Mouse (Mus musculus): ENCODE measurements around the gene Prrt3.

Gene Prrt3

GRCm38 (mm10) chr6:113492101-113492864 lies 9.4 kb downstream of the Prrt3 start:
- peak in 1 of 2 experiments; percentile 73 for DNase-seq (ENCODE audit: low spot score in 2 of 2)

- DNase-seq (ENCODE audit: low spot score in 2 of 2), result no peak
Observed at GRCm38 (mm10) chr6:113489410-113489809, 12.3 kb downstream of the Prrt3 start.

DNA sequence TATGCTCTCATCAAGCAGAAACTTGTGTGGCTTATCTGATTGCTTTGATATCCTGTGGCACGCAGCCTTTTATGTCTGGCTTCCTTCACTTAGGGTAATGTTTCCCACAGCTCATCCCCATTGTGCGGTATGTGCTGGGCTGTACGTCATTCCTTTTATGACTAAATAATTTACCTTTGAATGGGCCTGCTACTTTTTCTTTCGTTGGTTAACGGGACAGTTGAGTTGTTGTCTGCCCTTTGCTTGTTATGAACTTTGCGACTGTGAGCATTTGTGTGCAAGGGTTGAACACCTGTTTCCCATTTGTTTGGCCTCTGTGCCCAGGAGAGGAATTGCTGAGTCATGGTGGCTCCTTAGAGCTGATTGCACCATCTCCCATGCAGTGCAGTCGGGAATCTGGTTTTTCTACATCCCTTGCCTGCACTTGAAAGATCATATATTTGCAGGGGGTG lies 14.6 kb downstream of the Prrt3 start:
- no peak for DNase-seq (ENCODE audit: low spot score in 2 of 2)

DNA sequence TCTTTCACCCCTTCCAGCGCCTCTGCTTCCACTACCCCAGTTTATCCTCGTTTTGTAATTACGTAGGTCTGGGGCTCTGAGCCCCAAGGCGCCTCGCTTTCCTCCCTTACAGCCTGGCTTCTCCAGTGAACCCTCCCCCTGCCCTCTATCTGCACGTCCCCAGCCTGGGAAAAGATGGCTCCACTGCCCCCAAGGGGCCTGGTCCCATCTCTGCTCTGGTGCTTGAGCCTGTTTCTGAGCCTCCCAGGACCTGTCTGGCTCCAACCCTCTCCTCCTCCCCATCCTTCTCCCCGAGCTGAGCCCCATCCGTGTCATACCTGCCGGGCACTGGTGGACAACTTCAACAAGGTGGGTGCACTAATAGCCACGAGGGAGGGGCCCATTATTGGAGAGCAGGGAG lies 18.0 kb downstream of the Prrt3 start:
- no peak for DNase-seq (ENCODE audit: low spot score in 2 of 2)

DNA sequence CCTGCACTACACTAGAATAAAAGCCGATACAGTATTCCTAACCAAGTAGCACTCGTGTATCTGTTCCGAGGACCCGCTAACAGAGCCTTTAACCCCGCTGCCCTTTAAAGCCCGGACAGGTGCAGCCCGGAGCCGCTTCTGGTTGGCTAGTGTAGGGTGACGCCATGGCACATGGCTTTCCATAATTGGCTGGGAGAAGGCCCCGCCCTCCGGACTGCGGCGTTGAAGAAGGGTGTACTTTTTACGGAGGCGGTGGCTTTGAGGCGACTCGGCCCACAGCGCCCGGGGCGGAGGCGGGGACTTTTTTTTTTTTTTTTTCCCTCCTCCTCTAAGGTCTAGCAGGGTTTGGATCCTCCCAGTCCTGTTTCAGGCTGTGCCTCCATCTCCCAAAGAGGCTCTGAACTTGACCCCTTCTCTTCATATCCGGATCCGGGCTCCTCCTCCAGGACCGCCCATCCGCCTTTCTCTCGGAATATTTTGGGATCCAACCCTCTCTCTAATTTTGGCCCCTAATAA lies 18.6 kb downstream of the Prrt3 start, which contains the start of gene Creld1:
Gene Creld1, plus strand, starts transcription at position 198 of the 516 bp plus-strand sequence.
- DNase-seq (ENCODE audit: low spot score in 2 of 2), result peak; percentile 84 to 95

- DNase-seq (ENCODE audit: low spot score in 2 of 2), result peak in 1 of 2 experiments; percentile 56
Observed at GRCm38 (mm10) chr6:113482477-113483099, 19.1 kb downstream of the Prrt3 start.

GRCm38 (mm10) chr6:113480555-113481373 lies 21.0 kb downstream of the Prrt3 start:
- no peak for DNase-seq (ENCODE audit: low spot score in 2 of 2)

- DNase-seq (ENCODE audit: low spot score in 2 of 2), result no peak
Observed at GRCm38 (mm10) chr6:113478906-113479305, 22.8 kb downstream of the Prrt3 start.

GRCm38 (mm10) chr6:113477353-113477752 lies 24.4 kb downstream of the Prrt3 start:
- no peak for DNase-seq (ENCODE audit: low spot score in 2 of 2)

- DNase-seq (ENCODE audit: low spot score in 2 of 2), result no peak
Observed at GRCm38 (mm10) chr6:113473715-113474114, 28.0 kb downstream of the Prrt3 start.

GRCm38 (mm10) chr6:113473246-113473645 lies 28.5 kb downstream of the Prrt3 start:
- no peak for DNase-seq (ENCODE audit: low spot score in 2 of 2)

- no peak for DNase-seq (ENCODE audit: low spot score in 2 of 2)
Observed at GRCm38 (mm10) chr6:113472061-113472460, 29.7 kb downstream of the Prrt3 start.

- DNase-seq (ENCODE audit: low spot score in 2 of 2), result no peak
Observed at GRCm38 (mm10) chr6:113471297-113471936, 30.3 kb downstream of the Prrt3 start, which contains the start of gene Il17rc. Gene Il17rc (plus strand): TSS chr6:113471427.

DNA sequence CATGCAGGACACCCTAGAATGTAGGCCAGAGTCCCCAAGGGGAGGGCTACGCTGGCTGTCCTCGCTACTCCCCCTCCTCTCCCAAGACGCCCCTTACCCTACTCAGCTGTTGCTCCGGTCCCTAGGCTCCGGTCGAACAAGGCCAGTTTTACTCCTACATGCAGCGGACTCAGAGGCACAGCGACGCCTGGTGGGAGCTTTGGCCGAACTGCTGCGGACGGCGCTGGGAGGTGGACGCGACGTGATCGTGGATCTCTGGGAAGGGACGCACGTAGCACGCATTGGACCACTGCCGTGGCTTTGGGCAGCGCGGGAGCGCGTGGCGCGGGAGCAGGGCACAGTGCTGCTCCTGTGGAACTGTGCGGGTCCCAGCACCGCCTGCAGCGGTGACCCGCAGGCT lies 32.3 kb downstream of the Prrt3 start:
- peak in 1 of 2 experiments; percentile 75 for DNase-seq (ENCODE audit: low spot score in 2 of 2)

DNA sequence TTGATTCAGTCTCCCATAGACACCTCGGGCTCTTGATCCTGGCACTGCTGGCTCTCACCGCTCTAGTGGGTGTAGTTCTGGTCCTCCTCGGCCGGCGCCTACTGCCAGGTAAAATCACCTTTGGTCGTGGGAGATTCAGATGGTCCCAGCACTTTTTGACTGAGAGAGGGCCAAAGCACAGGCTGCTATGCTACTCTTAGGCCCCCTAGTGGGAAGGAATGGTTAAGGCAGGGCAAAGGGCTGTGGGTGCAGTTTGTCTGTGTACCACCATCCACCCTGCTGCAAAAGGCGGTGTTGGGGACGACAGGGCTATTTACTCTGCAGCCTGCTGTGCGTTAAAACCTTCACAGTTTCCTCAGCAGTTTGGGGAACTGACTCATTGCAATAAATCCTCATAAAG lies 32.7 kb downstream of the Prrt3 start:
- peak in 1 of 2 experiments; percentile 77 for DNase-seq (ENCODE audit: low spot score in 2 of 2)

- DNase-seq (ENCODE audit: low spot score in 2 of 2), result no peak
Observed at GRCm38 (mm10) chr6:113468512-113468911, 33.2 kb downstream of the Prrt3 start.

GRCm38 (mm10) chr6:113465602-113466001 lies 36.1 kb downstream of the Prrt3 start:
- DNase-seq (ENCODE audit: low spot score in 2 of 2), result no peak

DNA sequence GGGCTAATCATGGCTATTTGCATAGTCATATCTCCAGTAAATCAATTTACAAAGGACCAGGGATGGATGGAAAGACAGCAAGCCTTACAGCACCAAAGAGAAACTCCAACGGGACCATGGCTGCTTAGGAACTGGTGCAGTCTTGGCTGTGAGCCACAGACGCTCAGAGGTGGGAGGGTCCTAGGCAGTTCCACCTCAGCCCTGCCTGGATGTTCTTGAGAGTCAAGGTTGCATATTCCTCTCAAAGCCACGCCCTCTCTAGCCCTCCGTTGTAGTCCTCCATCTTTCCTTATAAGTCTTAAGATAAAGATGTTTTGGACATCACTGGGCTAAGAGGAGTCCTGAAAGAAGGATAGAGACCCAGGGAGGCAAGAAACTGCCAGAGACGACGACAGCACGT lies 37.7 kb downstream of the Prrt3 start:
- no peak for DNase-seq (ENCODE audit: low spot score in 2 of 2)

- DNase-seq (ENCODE audit: low spot score in 2 of 2), result no peak
Observed at GRCm38 (mm10) chr6:113458635-113459034, 43.1 kb downstream of the Prrt3 start.

GRCm38 (mm10) chr6:113457952-113458534 lies 43.7 kb downstream of the Prrt3 start, which contains the start of gene Il17re:
Gene Il17re (plus strand): TSS chr6:113458484.
- no peak for DNase-seq (ENCODE audit: low spot score in 2 of 2)

DNA sequence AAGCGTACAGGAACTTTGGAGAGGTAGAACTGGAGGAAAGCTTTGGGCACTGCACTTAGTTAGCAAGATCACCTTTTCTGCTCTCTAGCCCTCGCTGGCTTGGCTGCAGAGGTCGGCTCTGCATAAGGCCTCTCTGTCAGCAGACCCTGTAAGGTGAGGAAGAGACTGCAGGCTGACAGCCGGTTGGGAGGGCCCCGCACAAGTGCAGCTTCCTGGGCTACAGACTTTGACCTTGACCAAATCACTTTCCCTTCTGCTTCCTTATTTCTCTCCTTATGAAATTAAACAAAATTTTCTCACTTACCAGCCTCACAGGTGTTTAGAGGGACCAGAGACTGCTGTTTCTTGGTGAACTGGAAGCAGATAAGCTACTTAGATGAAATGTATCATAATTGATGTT lies 46.7 kb downstream of the Prrt3 start:
- DNase-seq (ENCODE audit: low spot score in 2 of 2), result no peak
